Mouse (Mus musculus) frontal cortex, adult 2 months (tissue): ENCODE measurements around the gene Trim34a. TPM values are rescaled to one million over a fixed set of nuclear protein-coding genes. Genes with fewer than 3 reads are reported as not detected.

Experiments
- polyA plus RNA-seq: library from polyadenylated mRNA; depleted of rRNA; stranded (reverse); fragments of >200 nt; gene quantifications from 2 replicates; pipeline ENCODE4 v1.2.3, GENCODE M21; 2012; rRNA removed

Gene Trim34a
- polyA plus RNA-seq, 1 experiment = 4.1 TPM

Other genes with a start within 250 kb of the Trim34a start
- not detected in 2 replicates for gene Olfr638, start 245.7 kb upstream of the Trim34a start, polyA plus RNA-seq
- not detected in 2 replicates for gene Olfr639, start 227.2 kb upstream of the Trim34a start, polyA plus RNA-seq
- 0.11 TPM in 1 of 2 replicates, not detected in the other for gene Olfr640, start 218.9 kb upstream of the Trim34a start, polyA plus RNA-seq
- not detected in 2 replicates for gene Olfr641, start 209.0 kb upstream of the Trim34a start, polyA plus RNA-seq
- not detected in 2 replicates for gene Olfr642, start 191.8 kb upstream of the Trim34a start, polyA plus RNA-seq
- gene 4930516K23Rik, start 183.0 kb upstream of the Trim34a start, polyA plus RNA-seq = not detected in 2 replicates
- 0.02 TPM in 1 of 2 replicates, not detected in the other for gene Olfr644, start 172.6 kb upstream of the Trim34a start, polyA plus RNA-seq
- gene Olfr645, start 159.0 kb upstream of the Trim34a start, polyA plus RNA-seq = not detected in 2 replicates
- not detected in 2 replicates for gene Olfr646, start 139.6 kb upstream of the Trim34a start, polyA plus RNA-seq
- gene Ubqln5, start 114.6 kb upstream of the Trim34a start, polyA plus RNA-seq = not detected in 2 replicates
- gene Olfr643, start 107.1 kb upstream of the Trim34a start, polyA plus RNA-seq = not detected in 2 replicates
- not detected in 2 replicates for gene Ubqln3, start 101.2 kb upstream of the Trim34a start, polyA plus RNA-seq
- not detected in 2 replicates for gene Ubqlnl, start 93.9 kb upstream of the Trim34a start, polyA plus RNA-seq
- gene Olfm5, start 79.6 kb upstream of the Trim34a start, polyA plus RNA-seq = 0.06 and 0.82 TPM in 2 replicates
- gene Olfr648, start 61.1 kb upstream of the Trim34a start, polyA plus RNA-seq = 0.08 and 0.16 TPM in 2 replicates
- gene Olfr649, start 48.5 kb upstream of the Trim34a start, polyA plus RNA-seq = 0.23 TPM in 1 of 2 replicates, not detected in the other
- gene Trim6, start 25.7 kb upstream of the Trim34a start, polyA plus RNA-seq = 0.56 and 1.0 TPM in 2 replicates
- 0.65 and 0.72 TPM in 2 replicates for gene Trim5, start 43.6 kb downstream of the Trim34a start, polyA plus RNA-seq
- gene Trim12a, start 71.0 kb downstream of the Trim34a start, polyA plus RNA-seq = 5.0 and 6.0 TPM in 2 replicates
- gene Trim34b, start 85.0 kb downstream of the Trim34a start, polyA plus RNA-seq = 0.04 TPM in 1 of 2 replicates, not detected in the other
- 2.1 and 2.8 TPM in 2 replicates for gene Trim12c, start 108.9 kb downstream of the Trim34a start, polyA plus RNA-seq
- 0.12 and 0.27 TPM in 2 replicates for gene Trim30b, start 125.4 kb downstream of the Trim34a start, polyA plus RNA-seq
- gene Trim30c, start 156.4 kb downstream of the Trim34a start, polyA plus RNA-seq = 0.04 TPM in 1 of 2 replicates, not detected in the other
- gene Trim30a, start 220.7 kb downstream of the Trim34a start, polyA plus RNA-seq = 2.6 and 2.8 TPM in 2 replicates